Mouse (Mus musculus) heart, adult 2 months (tissue): ENCODE results near the gene Pskh1.

ENCODE experiments used
- EP300 ChIP-seq: fragments of 200-500 bp; IDR thresholded peaks from 2 replicates; pipeline ENCODE4 v1.6.1; 2011; ENCODE audit warnings: low read depth, low read length, control low read depth; ENCODE audit not compliant: insufficient read depth
- POLR2A ChIP-seq: fragments of 200-500 bp; IDR thresholded peaks from 2 replicates; pipeline ENCODE4 v1.6.1; 2011; ENCODE audit warnings: mild to moderate bottlenecking, low read depth, low read length, control low read depth; ENCODE audit not compliant: insufficient read depth

GRCm38 (mm10) chr8:105861951-105862350 is 38.3 kb upstream of the Pskh1 start:
- TF ChIP-seq POLR2A = no peak
- TF ChIP-seq EP300 = no peak
